Mouse (Mus musculus) lung, embryonic 16.5 days (tissue): ENCODE data around the gene Pcyt1b. TPM values are rescaled to one million over a fixed set of nuclear protein-coding genes. Genes with fewer than 3 reads are reported as not detected.
A peak's percentile ranks its signal among the peaks of the same experiment; 100 is the strongest.

ENCODE experiments used
- ATAC-seq: fragments of 200-750 bp; cut with Nextera tagmentation; 2 replicates; pipeline ENCODE4 v1.8.0; 2017; ENCODE audit warnings: low read depth, mild to moderate bottlenecking, moderate library complexity
- H3K27ac ChIP-seq: fragments of 300-500 bp; sonication (generic); 2 replicates; pipeline ENCODE4 v1.5.1; 2014; ENCODE audit warnings: mild to moderate bottlenecking, control low read depth, low read length
- H3K27me3 ChIP-seq: fragments of 300-500 bp; sonication (generic); 2 replicates; pipeline ENCODE4 v1.6.1; 2014; ENCODE audit warnings: low read depth, low read length, mixed read lengths; ENCODE audit not compliant: control insufficient read depth, insufficient read depth
- H3K36me3 ChIP-seq: fragments of 300-500 bp; sonication (generic); 2 replicates; pipeline ENCODE4 v1.6.1; 2014; ENCODE audit warnings: low read length; ENCODE audit not compliant: control insufficient read depth, insufficient read depth
- H3K4me1 ChIP-seq: fragments of 300-500 bp; sonication (generic); replicated peaks from 2 replicates; pipeline ENCODE4 v1.6.1; 2014; ENCODE audit warnings: low read length, mixed read lengths; ENCODE audit not compliant: control insufficient read depth, insufficient read depth
- H3K4me2 ChIP-seq: fragments of 300-500 bp; sonication (generic); 2 replicates; pipeline ENCODE4 v1.6.1; 2014; ENCODE audit warnings: low read depth, low read length, control low read depth
- H3K4me3 ChIP-seq: fragments of 300-500 bp; sonication (generic); 2 replicates; pipeline ENCODE4 v1.5.1; 2014; ENCODE audit warnings: mild to moderate bottlenecking, low read length, control low read depth
- H3K9ac ChIP-seq: fragments of 300-500 bp; sonication (generic); 2 replicates; pipeline ENCODE4 v1.6.1; 2014; ENCODE audit warnings: low read length, control low read depth
- H3K9me3 ChIP-seq: fragments of 300-500 bp; sonication (generic); 2 replicates; pipeline ENCODE4 v1.6.1; 2016; ENCODE audit warnings: low read length; ENCODE audit not compliant: control insufficient read depth
- WGBS: fragments of 180-500 bp; shearing (Covaris S2); extraction: QIAGEN DNeasy Blood & Tissue Kit; methylation state at CpG from one replicate; pipeline ENCODE4 v1.1.7; 2014; 5-methylcytosine and 5-hydroxymethylcytosine counted together
- polyA plus RNA-seq: library from polyadenylated mRNA; unstranded; fragments of >200 nt; fragmentation: Nextera tagmentation; extraction: Ambion mirVana; gene quantifications from 2 replicates; pipeline ENCODE4 v1.2.1, GENCODE M21; 2015

Pcyt1b gene
- polyA plus RNA-seq, 1 experiment from 2014 or later = 0.93 TPM

DNA sequence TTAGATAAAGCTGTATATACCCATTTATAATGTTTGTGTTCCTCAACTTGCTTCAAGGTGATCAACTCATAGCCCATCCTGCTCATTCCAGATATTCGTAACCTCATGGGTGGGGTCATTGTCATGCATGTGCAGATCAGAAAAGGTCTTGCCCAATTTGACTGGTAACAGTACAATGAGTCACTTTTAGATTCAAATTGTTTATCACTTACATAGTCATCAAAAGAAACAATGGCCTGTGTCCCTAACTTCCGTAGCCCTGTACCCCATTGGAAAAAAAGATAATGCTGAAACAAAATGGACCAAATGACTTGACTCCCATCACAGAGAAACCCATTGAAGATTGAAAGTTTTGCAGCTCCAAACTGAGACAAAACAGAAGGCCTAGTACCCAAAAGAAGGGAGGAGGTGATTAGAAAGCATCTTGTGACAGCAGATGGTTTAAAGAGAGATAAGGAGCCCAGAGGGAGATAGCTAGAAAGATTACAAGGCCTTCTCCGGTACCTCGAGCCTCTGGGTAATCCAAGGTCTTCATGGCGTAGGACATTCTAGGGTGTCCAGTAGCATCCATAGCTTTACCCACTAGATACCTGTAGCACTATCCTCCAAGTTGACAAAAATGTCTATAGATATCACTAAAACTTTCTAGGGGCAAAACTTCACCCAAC is 9.4 kb downstream of the Pcyt1b start:
- Histone ChIP-seq H3K36me3 (no peaks in the 10 kb centered on the region), H3K4me2 (no peak overlapping the region), H3K9me3 (no peaks in the 10 kb centered on the region), H3K27me3 (no peaks in the 10 kb centered on the region), H3K9ac (no peak overlapping the region), H3K27ac (no peak overlapping the region), H3K4me3 (no peak overlapping the region), H3K4me1 (no peaks in the 10 kb centered on the region)
- 73% methylated on average over 5 of the region's 5 CpGs for WGBS
- no peak for ATAC-seq

DNA sequence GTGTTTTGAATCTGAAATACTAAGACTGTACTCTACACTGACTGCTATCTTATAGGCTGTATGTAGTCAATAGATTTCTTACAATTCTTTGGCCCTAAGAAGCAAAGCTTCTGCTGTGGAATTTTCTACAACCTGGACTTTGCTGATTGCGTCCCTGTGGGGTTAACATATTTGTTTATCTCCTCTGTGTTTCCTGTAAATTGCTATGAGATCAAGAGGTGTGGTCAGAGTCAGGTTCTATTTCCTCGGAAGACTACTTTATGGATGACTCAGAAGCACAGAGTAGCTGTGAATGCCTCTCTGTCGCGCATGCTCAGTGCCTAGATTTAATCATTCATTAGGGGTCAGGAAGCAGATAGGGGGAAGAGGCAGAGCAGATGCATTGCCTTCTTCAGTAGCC is 10.1 kb downstream of the Pcyt1b start:
- H3K4me1 ChIP-seq = no peaks in the 10 kb centered on the region
- WGBS = 65% methylated on average over 4 of the region's 4 CpGs

DNA sequence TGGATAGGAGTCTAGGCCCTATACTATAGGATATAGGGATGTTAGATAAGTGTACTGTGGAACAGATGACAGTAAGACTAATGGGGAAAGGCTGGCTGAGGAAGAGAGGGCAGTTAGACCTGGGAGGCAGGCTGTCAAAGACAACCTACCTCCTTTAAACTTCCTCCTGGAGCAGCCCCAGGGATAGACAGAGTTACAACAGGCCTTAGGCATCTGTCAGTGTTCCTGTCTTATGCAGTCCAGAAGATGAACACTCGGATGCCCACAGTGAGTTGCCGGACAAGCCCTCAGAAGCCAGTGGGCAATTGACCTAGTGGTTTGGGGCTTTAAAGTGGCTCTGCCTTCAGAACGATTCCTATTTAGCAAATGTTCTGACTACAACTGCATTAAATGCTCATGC is 19.8 kb downstream of the Pcyt1b start:
- peak overlapping the region; percentile 36 for H3K4me3 ChIP-seq
- no peaks in the 10 kb centered on the region for H3K4me1 ChIP-seq
- no peak overlapping the region for H3K9ac ChIP-seq
- no peaks in the 10 kb centered on the region for H3K9me3 ChIP-seq
- H3K4me2 ChIP-seq = peak overlapping the region; percentile 56
- H3K27ac ChIP-seq = no peak overlapping the region
- no peak for ATAC-seq
- H3K36me3 ChIP-seq = no peaks in the 10 kb centered on the region
- H3K27me3 ChIP-seq = no peaks in the 10 kb centered on the region
- 34% methylated on average over 3 of the region's 3 CpGs for WGBS

More for the DNA sequence above, 10.1 kb downstream of the Pcyt1b start:
- Histone ChIP-seq H3K9ac (no peak overlapping the region), H3K9me3 (no peaks in the 10 kb centered on the region), H3K4me2 (no peak overlapping the region), H3K27me3 (no peaks in the 10 kb centered on the region), H3K4me3 (no peak overlapping the region), H3K27ac (no peak overlapping the region), H3K36me3 (no peaks in the 10 kb centered on the region)
- no peak for ATAC-seq

DNA sequence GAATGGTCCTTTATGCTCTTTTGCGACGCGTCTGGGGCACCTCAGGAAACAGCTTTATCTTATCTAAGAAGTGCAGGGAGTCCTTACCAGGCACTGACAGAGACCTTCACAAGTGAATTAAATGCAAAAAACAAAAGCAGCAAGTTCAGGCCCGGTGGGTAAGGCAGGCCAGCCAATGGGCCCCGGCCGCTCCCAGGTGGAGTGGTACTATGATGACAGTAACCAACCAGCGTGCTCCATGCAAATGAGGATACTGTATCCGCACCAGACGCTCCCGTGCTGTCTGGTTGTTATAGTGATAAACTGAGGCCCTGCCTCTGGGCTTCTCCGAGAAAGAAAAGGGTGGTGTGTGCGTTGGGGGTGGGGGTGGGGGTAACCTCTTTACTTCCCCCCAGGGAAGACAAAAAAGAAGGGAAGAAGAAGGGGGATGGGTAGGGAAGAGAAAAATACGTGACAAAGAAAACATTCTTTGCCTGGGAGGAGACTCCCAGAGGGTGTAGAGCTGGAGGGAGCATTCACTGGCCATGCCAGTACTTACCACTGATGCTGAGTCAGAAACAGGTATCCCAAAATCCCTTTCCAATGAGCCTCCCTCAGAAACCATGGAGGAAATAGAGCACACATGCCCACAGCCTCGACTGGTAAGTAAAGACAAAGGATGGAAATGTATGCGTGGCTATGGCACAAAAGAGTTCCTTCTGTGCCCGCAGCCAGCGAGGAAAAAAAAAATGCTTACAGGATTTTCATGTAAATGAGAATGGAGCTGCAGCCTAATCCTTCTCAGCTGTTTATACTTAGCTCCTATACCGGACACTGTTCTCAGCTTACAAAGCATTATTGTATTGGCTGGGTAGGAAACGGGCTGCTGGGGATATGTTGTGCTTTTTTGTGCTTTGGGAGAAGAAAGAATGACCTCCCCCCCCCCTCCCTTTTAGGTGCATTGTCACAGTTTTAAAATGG is 20.5 kb downstream of the Pcyt1b start:
- no peaks in the 10 kb centered on the region for H3K36me3 ChIP-seq
- H3K4me1 ChIP-seq = no peaks in the 10 kb centered on the region
- H3K4me2 ChIP-seq = peak overlapping the region; percentile 56
- H3K9ac ChIP-seq = no peak overlapping the region
- no peak overlapping the region for H3K27ac ChIP-seq
- no peaks in the 10 kb centered on the region for H3K27me3 ChIP-seq
- 13% methylated on average over 19 of the region's 19 CpGs for WGBS
- no peaks in the 10 kb centered on the region for H3K9me3 ChIP-seq
- H3K4me3 ChIP-seq = peak overlapping the region; percentile 36
- peak; percentile 99 for ATAC-seq

DNA sequence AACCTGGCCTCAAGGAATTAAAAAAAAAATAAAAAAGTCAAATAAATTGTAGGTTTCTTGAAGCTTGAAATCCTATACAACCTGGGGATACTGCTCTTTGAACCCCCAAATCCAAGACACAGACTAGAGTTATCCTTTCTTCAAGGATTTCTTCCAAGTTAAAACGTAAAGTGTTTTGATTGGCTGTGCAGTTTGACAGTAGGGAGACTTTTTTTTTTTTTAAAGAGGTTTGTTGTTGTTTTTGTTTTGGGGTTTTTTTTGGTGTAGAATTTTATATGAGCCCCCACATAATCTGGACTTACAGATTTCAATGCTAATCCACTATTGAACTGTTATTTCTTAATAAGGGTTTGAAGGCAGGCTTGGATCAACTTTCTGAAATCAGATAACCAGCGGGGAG is 21.6 kb downstream of the Pcyt1b start:
- Histone ChIP-seq H3K36me3 (no peaks in the 10 kb centered on the region), H3K4me3 (no peak overlapping the region; the same call in 1 of the 2 replicates), H3K9ac (no peak overlapping the region), H3K27me3 (no peaks in the 10 kb centered on the region), H3K27ac (no peak overlapping the region), H3K4me2 (no peak overlapping the region), H3K9me3 (no peaks in the 10 kb centered on the region), H3K4me1 (no peaks in the 10 kb centered on the region)
- no peak for ATAC-seq
- 55% methylated on average over 2 of the region's 2 CpGs for WGBS

DNA sequence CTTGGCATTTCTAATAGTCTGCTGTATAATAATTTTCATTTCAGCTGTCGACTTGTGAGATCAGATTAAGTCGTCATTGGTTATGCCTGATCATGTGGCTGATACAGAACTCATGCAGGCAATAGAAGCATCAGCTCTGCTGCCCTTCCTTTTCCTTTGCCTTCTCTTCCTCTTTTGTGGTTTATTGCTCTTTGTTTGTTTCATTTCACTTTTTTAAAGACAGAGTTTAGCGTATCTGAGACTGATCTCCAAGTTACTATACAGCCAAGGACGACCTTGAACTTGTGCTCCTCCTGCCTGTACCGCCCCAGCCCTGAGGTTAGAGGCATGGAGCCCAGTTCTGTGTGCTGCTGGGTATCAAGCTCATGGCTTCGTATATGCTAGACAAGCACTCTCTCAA is 34.6 kb downstream of the Pcyt1b start:
- H3K27me3 ChIP-seq = no peaks in the 10 kb centered on the region
- no peaks in the 10 kb centered on the region for H3K36me3 ChIP-seq
- ATAC-seq = no peak
- 74% methylated on average over 6 of the region's 6 CpGs for WGBS
- no peaks in the 10 kb centered on the region for H3K4me1 ChIP-seq
- H3K4me2 ChIP-seq = no peak overlapping the region
- H3K9me3 ChIP-seq = no peaks in the 10 kb centered on the region
- H3K9ac ChIP-seq = no peak overlapping the region
- H3K27ac ChIP-seq = no peak overlapping the region
- no peak overlapping the region for H3K4me3 ChIP-seq

DNA sequence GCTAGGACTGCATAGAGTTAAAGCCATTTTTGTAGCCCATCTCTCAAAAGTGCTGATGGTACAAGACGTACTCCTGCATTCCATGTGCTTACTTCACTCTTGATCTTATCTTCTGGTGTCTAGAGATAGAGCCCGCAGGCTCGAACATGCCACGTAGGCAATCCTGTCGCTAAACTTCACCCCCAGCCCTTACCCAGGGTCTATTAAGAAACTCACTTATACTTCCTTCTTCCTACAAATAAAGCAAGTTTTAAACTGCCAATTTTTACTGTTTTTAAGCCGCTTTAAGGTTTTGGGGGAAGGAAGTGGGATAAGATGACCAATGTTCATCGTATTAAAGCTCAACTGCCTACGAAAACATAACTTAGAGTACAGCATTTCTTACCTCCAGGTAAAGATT is 36.0 kb downstream of the Pcyt1b start:
- Histone ChIP-seq H3K9me3 (no peaks in the 10 kb centered on the region), H3K4me1 (no peaks in the 10 kb centered on the region), H3K9ac (no peak overlapping the region), H3K27ac (no peak overlapping the region), H3K27me3 (no peaks in the 10 kb centered on the region), H3K36me3 (no peaks in the 10 kb centered on the region), H3K4me3 (no peak overlapping the region), H3K4me2 (no peak overlapping the region)
- 63% methylated on average over 8 of the region's 8 CpGs for WGBS
- ATAC-seq = no peak

DNA sequence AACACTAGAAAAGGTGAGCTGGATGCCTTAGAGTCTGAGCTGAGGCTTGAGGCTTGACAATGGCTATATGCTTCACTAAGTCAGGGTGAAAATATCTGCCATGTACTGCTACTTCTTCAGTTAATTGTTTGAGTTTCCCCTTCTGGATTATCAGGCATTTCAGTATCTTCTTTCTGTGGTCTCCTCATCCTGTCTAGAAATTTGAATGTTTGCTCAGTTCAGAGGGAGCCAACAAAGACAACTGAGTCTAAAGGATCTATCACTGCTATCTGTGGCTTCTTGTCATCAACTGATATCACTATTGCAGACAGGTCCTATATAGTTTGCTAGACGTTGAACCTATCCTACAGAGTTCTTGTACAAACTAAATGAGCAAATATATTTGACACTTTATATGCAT is 42.9 kb downstream of the Pcyt1b start:
- H3K9me3 ChIP-seq = no peaks in the 10 kb centered on the region
- no peaks in the 10 kb centered on the region for H3K36me3 ChIP-seq
- H3K4me3 ChIP-seq = no peak overlapping the region
- ATAC-seq = no peak
- no peaks in the 10 kb centered on the region for H3K27me3 ChIP-seq
- H3K4me1 ChIP-seq = no peaks in the 10 kb centered on the region
- no peak overlapping the region for H3K9ac ChIP-seq
- WGBS = 49% methylated on average over 1 of the region's 1 CpGs
- H3K27ac ChIP-seq = no peak overlapping the region
- no peak overlapping the region for H3K4me2 ChIP-seq

DNA sequence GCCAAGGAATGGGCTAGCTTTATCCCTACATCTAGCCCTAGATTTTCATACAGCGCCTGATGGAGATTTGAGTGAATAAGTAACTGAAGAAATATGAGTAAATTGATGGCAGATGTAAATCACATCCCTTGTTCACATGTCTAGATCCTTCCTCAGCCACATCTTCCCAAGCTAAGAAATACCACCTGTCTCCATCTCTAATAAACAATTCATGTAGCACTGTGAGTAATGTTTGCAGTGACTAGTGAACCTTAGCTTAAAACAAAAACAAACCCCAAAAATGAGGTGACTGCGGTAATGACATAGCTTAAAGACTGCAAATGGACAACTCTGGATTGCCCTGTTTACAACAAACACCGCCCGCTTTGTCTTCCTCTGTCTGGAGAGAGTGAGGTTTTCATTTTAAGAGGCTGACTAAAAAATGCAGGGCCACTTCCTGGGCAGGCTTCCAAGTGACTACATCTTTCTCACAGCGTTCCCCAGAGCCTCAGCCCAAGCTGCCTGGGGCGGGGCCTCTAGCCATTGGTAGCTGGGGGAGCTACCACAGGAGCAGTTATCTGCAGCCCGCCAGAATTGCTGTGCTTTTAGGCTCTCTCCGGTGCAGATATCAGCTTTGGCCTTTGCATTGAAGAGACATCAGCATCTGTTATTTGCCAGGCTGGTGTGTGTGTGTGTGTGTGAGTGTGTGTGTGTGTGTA is 46.0 kb downstream of the Pcyt1b start:
- WGBS = 40% methylated on average over 8 of the region's 8 CpGs
- Histone ChIP-seq H3K36me3 (no peaks in the 10 kb centered on the region), H3K4me3 (no peak overlapping the region), H3K9me3 (no peaks in the 10 kb centered on the region), H3K4me1 (no peaks in the 10 kb centered on the region), H3K27me3 (no peaks in the 10 kb centered on the region), H3K9ac (no peak overlapping the region), H3K4me2 (no peak overlapping the region), H3K27ac (no peak overlapping the region)
- peak; percentile 69; the same call in 1 of the 2 replicates for ATAC-seq
